Mouse (Mus musculus) embryonic fibroblast, embryonic 13.5 days (primary cell): Measurements from ENCODE around the gene Tox4.

Experiments
- CTCF ChIP-seq: IDR thresholded peaks from 2 replicates; pipeline ENCODE4 v1.5.1; 2011; ENCODE audit warnings: mild to moderate bottlenecking, control low read depth, low read length, moderate library complexity, borderline replicate concordance; ENCODE audit not compliant: insufficient read depth
- POLR2A ChIP-seq: IDR thresholded peaks from 2 replicates; pipeline ENCODE4 v1.6.1; 2011; ENCODE audit warnings: low read depth, mild to moderate bottlenecking, control low read depth, low read length, moderate library complexity

- no peak for TF ChIP-seq CTCF
- TF ChIP-seq POLR2A = no peak
Measured at GRCm38 (mm10) chr14:52327375-52327901, 48.5 kb downstream of the Tox4 start.
